Mouse (Mus musculus): ENCODE results near the gene Samd11.

Gene Samd11

DNA sequence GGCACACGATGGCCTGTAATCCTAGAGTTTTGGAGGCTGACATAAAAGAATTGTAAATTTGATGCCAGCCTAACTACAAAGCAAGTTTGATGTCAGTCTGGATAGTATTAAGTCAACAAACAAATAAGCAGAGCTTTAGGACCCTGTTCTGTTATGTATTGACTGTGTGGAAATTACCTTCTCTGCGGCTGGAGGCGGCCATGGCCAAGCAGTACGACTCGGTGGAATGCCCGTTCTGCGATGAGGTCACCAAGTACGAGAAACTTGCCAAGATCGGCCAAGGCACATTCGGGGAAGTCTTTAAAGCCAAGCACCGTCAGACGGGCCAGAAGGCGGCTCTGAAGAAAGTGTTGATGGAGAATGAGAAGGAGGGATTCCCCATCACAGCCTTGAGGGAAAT lies 42.3 kb downstream of the Samd11 start:
- DNase-seq (ENCODE audit: inconsistent ontology term): no peak

GRCm38 (mm10) chr4:156209963-156210635 lies 45.4 kb downstream of the Samd11 start:
- no peak for DNase-seq (ENCODE audit: inconsistent ontology term)

GRCm38 (mm10) chr4:156208872-156209271 lies 46.6 kb downstream of the Samd11 start:
- DNase-seq (ENCODE audit: inconsistent ontology term): no peak

GRCm38 (mm10) chr4:156203413-156204131 lies 51.9 kb downstream of the Samd11 start:
- DNase-seq (ENCODE audit: inconsistent ontology term): peak; percentile 75

DNA sequence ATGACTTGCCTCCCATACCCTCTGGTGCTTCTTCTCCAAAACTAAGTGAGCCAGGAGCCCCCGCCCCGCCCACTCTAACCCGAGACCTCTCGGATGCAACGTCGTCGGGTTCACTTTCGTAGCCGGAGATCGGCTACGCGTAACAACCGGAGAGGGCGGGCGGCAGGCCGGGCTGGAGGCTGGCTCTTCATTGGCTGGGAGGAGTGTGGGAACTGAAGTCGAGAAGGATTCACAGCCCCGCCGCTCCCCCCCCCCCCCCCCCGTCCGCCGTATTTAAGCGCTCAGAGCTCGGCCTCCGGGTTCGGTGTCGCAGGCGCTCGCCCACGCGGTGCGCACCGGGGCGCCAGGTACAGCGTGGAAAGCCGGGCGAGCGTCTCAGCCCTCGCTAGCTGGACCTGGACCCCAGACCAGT lies 52.5 kb downstream of the Samd11 start, which contains the start of gene AW011738:
AW011738 (plus strand) TSS at position 304 of the 412 bp plus-strand sequence.
- peak; percentile 88 for DNase-seq (ENCODE audit: inconsistent ontology term)

DNA sequence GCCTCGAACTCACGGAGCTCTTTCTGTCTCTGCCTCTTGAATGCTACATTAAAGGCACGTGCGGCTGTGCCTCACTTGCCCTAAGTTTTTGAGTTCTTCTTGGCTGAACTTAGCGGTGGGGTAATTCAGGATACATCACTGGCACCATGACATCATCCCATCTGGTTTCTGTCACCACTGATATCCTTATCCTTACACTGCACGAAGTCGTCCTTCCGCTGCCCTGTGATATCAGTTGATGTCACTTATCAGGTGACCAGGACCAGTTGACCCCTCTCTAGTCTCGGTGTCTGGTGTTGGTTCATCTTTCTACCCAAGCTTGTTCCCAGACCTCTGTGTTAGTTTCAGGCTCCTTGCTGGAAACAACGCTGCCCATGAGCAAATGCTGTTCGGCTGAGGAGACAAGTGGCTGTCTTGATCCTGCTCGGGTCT lies 53.0 kb downstream of the Samd11 start:
- DNase-seq (ENCODE audit: inconsistent ontology term): no peak

- peak; percentile 68 for DNase-seq (ENCODE audit: inconsistent ontology term)
Measured at GRCm38 (mm10) chr4:156200623-156201475, 54.6 kb downstream of the Samd11 start, which contains the start of gene Isg15. Isg15 (minus strand) TSS chr4:156200818.

DNA sequence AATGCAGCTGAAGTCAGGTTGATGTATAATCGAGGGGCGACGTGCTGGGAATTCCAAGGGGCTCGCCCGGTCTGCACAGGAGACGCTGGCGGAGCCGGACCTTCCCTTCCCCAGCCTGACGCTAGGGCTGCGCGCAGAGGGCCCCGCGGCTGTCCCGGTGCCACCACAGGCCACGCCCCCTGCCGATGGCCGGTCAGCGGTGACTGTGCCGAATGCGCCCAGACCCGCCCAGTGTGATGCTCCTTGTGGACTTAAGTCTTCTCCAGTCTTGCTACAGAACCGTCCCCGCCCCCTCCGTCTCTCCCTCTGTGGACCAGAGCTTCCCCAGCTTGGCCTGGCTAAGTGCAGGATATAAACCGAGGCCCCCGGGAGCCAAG lies 57.6 kb downstream of the Samd11 start:
- peak; percentile 96 for DNase-seq (ENCODE audit: inconsistent ontology term)

GRCm38 (mm10) chr4:156197131-156197828 lies 58.2 kb downstream of the Samd11 start, which contains the start of gene Agrn:
Agrn (minus strand) TSS chr4:156197488.
- DNase-seq (ENCODE audit: inconsistent ontology term): peak; percentile 82

Measured in Muller cell, postnatal 12 days (primary cell).